Mouse (Mus musculus) testis, adult 2 months (tissue): ENCODE measurements around the gene Pigc. TPM values are rescaled to one million over a fixed set of nuclear protein-coding genes. Genes with fewer than 3 reads are reported as not detected.

ENCODE experiments used
- H3K27ac ChIP-seq: fragments of 200-500 bp; 2 replicates; pipeline ENCODE4 v1.5.1; 2012; ENCODE audit warnings: low read depth, low read length; ENCODE audit not compliant: control insufficient read depth, insufficient read depth
- H3K27me3 ChIP-seq: fragments of 200-500 bp; 2 replicates; pipeline ENCODE4 v1.6.1; 2012; ENCODE audit warnings: mild to moderate bottlenecking, low read length, moderate library complexity; ENCODE audit not compliant: control insufficient read depth, insufficient read depth
- H3K36me3 ChIP-seq: fragments of 200-500 bp; 2 replicates; pipeline ENCODE4 v1.6.1; 2012; ENCODE audit warnings: mild to moderate bottlenecking, low read length; ENCODE audit not compliant: control insufficient read depth, insufficient read depth
- H3K4me1 ChIP-seq: fragments of 200-500 bp; 2 replicates; pipeline ENCODE4 v1.6.1; 2012; ENCODE audit warnings: low read length; ENCODE audit not compliant: control insufficient read depth, insufficient read depth
- H3K4me3 ChIP-seq: fragments of 200-500 bp; 2 replicates; pipeline ENCODE4 v1.5.1; 2012; ENCODE audit warnings: low read depth, mild to moderate bottlenecking, low read length, moderate library complexity, mixed read lengths; ENCODE audit not compliant: control insufficient read depth
- CTCF ChIP-seq: fragments of 200-500 bp; IDR thresholded peaks from 2 replicates; pipeline ENCODE4 v1.5.1; 2012; ENCODE audit warnings: low read depth, mild to moderate bottlenecking, inconsistent platforms, low read length, moderate library complexity; ENCODE audit not compliant: control insufficient read depth, insufficient read depth, insufficient replicate concordance
- POLR2A ChIP-seq: fragments of 200-500 bp; IDR thresholded peaks from 2 replicates; pipeline ENCODE4 v1.6.1; 2012; ENCODE audit warnings: low read depth, mild to moderate bottlenecking, inconsistent platforms, low read length, moderate library complexity; ENCODE audit not compliant: control insufficient read depth
- polyA plus RNA-seq: library from polyadenylated mRNA; depleted of rRNA; stranded (reverse); fragments of >200 nt; gene quantifications from 2 replicates; pipeline ENCODE4 v1.2.3, GENCODE M21; 2012

Gene Pigc
- polyA plus RNA-seq, 1 experiment: 41.5 TPM

GRCm38 (mm10) chr1:161931313-161931712 is 37.7 kb upstream of the Pigc start:
- Histone ChIP-seq H3K4me3 (no peak overlapping the region), H3K36me3 (no peaks in the 10 kb centered on the region), H3K27ac (no peak overlapping the region), H3K27me3 (no peaks in the 10 kb centered on the region), H3K4me1 (no peaks in the 10 kb centered on the region)
- TF ChIP-seq CTCF: no peak
- TF ChIP-seq POLR2A: no peak

GRCm38 (mm10) chr1:161931817-161932216 is 37.2 kb upstream of the Pigc start:
- H3K4me1 ChIP-seq: no peaks in the 10 kb centered on the region
- no peak overlapping the region for H3K4me3 ChIP-seq
- TF ChIP-seq CTCF: no peak
- no peak for TF ChIP-seq POLR2A
- no peaks in the 10 kb centered on the region for H3K36me3 ChIP-seq
- H3K27ac ChIP-seq: 0 out of 2 replicates have a peak overlapping the region, but pooled peaks have one; percentile 19
- H3K27me3 ChIP-seq: no peaks in the 10 kb centered on the region

- TF ChIP-seq CTCF: no peak
- no peak for TF ChIP-seq POLR2A
- no peak overlapping the region for H3K4me3 ChIP-seq
- no peaks in the 10 kb centered on the region for H3K36me3 ChIP-seq
- H3K27me3 ChIP-seq: no peaks in the 10 kb centered on the region
- H3K27ac ChIP-seq: no peak overlapping the region; the same call in 1 of the 2 replicates
- no peaks in the 10 kb centered on the region for H3K4me1 ChIP-seq
These were observed 36.7 kb upstream of the Pigc start for GRCm38 (mm10) chr1:161932286-161932685.

- H3K27ac ChIP-seq: no peak overlapping the region
- no peak overlapping the region for H3K4me3 ChIP-seq
- H3K36me3 ChIP-seq: no peaks in the 10 kb centered on the region
- no peak for TF ChIP-seq POLR2A
- no peak for TF ChIP-seq CTCF
- no peaks in the 10 kb centered on the region for H3K4me1 ChIP-seq
- H3K27me3 ChIP-seq: no peaks in the 10 kb centered on the region
These were observed 26.9 kb upstream of the Pigc start for GRCm38 (mm10) chr1:161942082-161942481.

GRCm38 (mm10) chr1:161951009-161951779 is 17.8 kb upstream of the Pigc start:
- no peaks in the 10 kb centered on the region for H3K4me1 ChIP-seq
- no peak for TF ChIP-seq POLR2A
- no peak for TF ChIP-seq CTCF

GRCm38 (mm10) chr1:161952599-161952998 is 16.4 kb upstream of the Pigc start:
- H3K36me3 ChIP-seq: no peaks in the 10 kb centered on the region
- TF ChIP-seq POLR2A (no peak), CTCF (no peak)

More at GRCm38 (mm10) chr1:161951009-161951779, 17.8 kb upstream of the Pigc start:
- no peaks in the 10 kb centered on the region for H3K27me3 ChIP-seq
- no peaks in the 10 kb centered on the region for H3K36me3 ChIP-seq
- H3K27ac ChIP-seq: no peak overlapping the region
- no peak overlapping the region for H3K4me3 ChIP-seq

GRCm38 (mm10) chr1:161955846-161956245 is 13.1 kb upstream of the Pigc start:
- no peak overlapping the region for H3K27ac ChIP-seq
- TF ChIP-seq CTCF (no peak), POLR2A (no peak)
- no peaks in the 10 kb centered on the region for H3K4me1 ChIP-seq
- H3K4me3 ChIP-seq: no peak overlapping the region
- no peaks in the 10 kb centered on the region for H3K36me3 ChIP-seq
- no peaks in the 10 kb centered on the region for H3K27me3 ChIP-seq

More at GRCm38 (mm10) chr1:161952599-161952998, 16.4 kb upstream of the Pigc start:
- Histone ChIP-seq H3K27me3 (no peaks in the 10 kb centered on the region), H3K27ac (no peak overlapping the region), H3K4me3 (no peak overlapping the region), H3K4me1 (no peaks in the 10 kb centered on the region)
